Mouse (Mus musculus) thymus, adult 2 months (tissue): Measurements from ENCODE around the gene Foxb2.

ENCODE experiments used
- CTCF ChIP-seq: fragments of 200-500 bp; IDR thresholded peaks from 2 replicates; pipeline ENCODE4 v1.5.1; 2012; ENCODE audit warnings: mild to moderate bottlenecking, control low read depth, low read length, moderate library complexity, borderline replicate concordance; ENCODE audit not compliant: control insufficient read depth, poor library complexity, insufficient read depth; ENCODE audit errors: extremely low read depth
- POLR2A ChIP-seq: fragments of 200-500 bp; IDR thresholded peaks from 2 replicates; pipeline ENCODE4 v1.6.1; 2012; ENCODE audit warnings: mild to moderate bottlenecking, low read length, control low read depth, moderate library complexity; ENCODE audit not compliant: control insufficient read depth, poor library complexity, insufficient read depth; ENCODE audit errors: extremely low read depth

DNA sequence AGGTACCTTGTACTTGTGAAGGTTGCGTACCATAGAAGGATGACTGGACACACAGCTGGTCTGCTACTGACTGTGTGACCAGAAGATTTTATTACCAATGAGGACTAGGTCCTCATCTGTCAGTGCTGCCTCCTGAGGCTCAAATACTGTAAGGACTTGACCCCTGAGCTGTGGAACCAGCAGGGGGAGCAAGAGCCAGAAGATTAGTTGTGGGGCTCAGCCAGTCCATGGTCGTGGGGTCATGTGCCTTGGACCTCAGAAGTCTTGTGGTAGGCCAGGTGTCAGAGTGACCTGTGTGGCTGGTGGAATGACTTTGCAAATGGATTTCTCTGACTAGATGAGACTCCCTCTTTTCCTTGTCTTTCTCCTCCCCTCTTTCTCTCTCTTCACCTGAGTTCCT lies 29.5 kb upstream of the Foxb2 start:
- TF ChIP-seq CTCF (no peak), POLR2A (no peak)
